Mouse (Mus musculus): ENCODE results near the gene Gm14440. TPM values are rescaled to one million over a fixed set of nuclear protein-coding genes. Genes with fewer than 3 reads are reported as not detected.
"Not testable (repeated sequence)": the region's sequence is repeated elsewhere in the genome, so short reads cannot be mapped to it uniquely, and the experiment has no call there.

Gm14440 gene
- not detected in 2 replicates for total RNA-seq (2014; rRNA removed)
- not detected in 2 replicates for polyA plus RNA-seq (2015; fragmentation: Nextera tagmentation; extraction: Ambion mirVana)

DNA sequence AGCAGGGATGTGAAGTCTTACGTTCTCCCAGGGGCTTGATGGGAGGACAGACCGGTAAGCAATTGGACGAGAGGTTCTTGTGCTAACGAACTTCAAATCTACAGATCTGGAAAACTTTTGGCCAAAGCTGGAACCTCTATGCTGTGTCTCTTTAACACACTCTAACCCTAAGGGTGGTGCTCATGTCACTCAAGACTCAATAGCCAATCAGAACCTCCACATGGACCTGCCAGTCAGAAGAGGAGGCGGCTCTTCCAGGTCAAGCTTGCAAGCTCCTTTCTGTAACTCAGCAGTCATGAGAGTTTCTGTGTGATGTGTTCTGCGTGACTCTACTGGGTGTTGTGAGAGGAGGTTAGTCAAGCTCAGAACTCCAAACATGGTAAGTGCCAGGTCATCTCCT is at the start of gene Gm14440:
TSS of gene Gm14440 (plus strand) at position 301 of the 400 bp plus-strand sequence.
- not testable (repeated sequence) for H3K36me3 ChIP-seq (ENCODE audit: insufficient read depth); H3K27me3 ChIP-seq (ENCODE audit: insufficient read depth, low read length); DNase-seq; H3K4me3 ChIP-seq (ENCODE audit: low read depth, low read length); H3K9ac ChIP-seq; H3K4me1 ChIP-seq (ENCODE audit: insufficient read depth); H3K4me2 ChIP-seq (ENCODE audit: low read depth); H3K27ac ChIP-seq (ENCODE audit: low read depth, low read length); ATAC-seq; H3K9me3 ChIP-seq (ENCODE audit: low read length)
- WGBS, result no CpG with 5 or more reads among the region's 6 CpGs

Other genes starting within 250 kb of the Gm14440 start
- 1.00 TPM in 1 of 2 replicates, not detected in the other for gene Gm14393, start 207.3 kb upstream of the Gm14440 start, total RNA-seq (2014; rRNA removed)
- 0.78 and 0.96 TPM in 2 replicates for gene Gm14393, start 207.3 kb upstream of the Gm14440 start, polyA plus RNA-seq (2015; fragmentation: Nextera tagmentation; extraction: Ambion mirVana)
- 13.8 and 15.5 TPM in 2 replicates for gene Gm14399, start 133.1 kb upstream of the Gm14440 start, total RNA-seq (2014; rRNA removed)
- 4.0 and 4.2 TPM in 2 replicates for gene Gm14399, start 133.1 kb upstream of the Gm14440 start, polyA plus RNA-seq (2015; fragmentation: Nextera tagmentation; extraction: Ambion mirVana)
- 1.7 and 2.6 TPM in 2 replicates for gene Gm14443, start 99.3 kb upstream of the Gm14440 start, total RNA-seq (2014; rRNA removed)
- gene Gm14443, start 99.3 kb upstream of the Gm14440 start, polyA plus RNA-seq (2015; fragmentation: Nextera tagmentation; extraction: Ambion mirVana), result 0.62 and 0.65 TPM in 2 replicates
- gene Gm14391, start 68.2 kb upstream of the Gm14440 start, total RNA-seq (2014; rRNA removed), result 18.0 and 22.0 TPM in 2 replicates
- 7.4 and 10.5 TPM in 2 replicates for gene Gm14391, start 68.2 kb upstream of the Gm14440 start, polyA plus RNA-seq (2015; fragmentation: Nextera tagmentation; extraction: Ambion mirVana)
- gene Gm4631, start 63.1 kb downstream of the Gm14440 start, total RNA-seq (2014; rRNA removed), result 14.5 and 18.9 TPM in 2 replicates
- gene Gm4631, start 63.1 kb downstream of the Gm14440 start, polyA plus RNA-seq (2015; fragmentation: Nextera tagmentation; extraction: Ambion mirVana), result 4.7 and 7.8 TPM in 2 replicates
- gene Zfp968, start 97.3 kb downstream of the Gm14440 start, total RNA-seq (2014; rRNA removed), result 5.9 and 6.6 TPM in 2 replicates
- 3.8 and 5.7 TPM in 2 replicates for gene Zfp968, start 97.3 kb downstream of the Gm14440 start, polyA plus RNA-seq (2015; fragmentation: Nextera tagmentation; extraction: Ambion mirVana)
- gene Gm4724, start 160.7 kb downstream of the Gm14440 start, total RNA-seq (2014; rRNA removed), result 7.1 and 10.7 TPM in 2 replicates
- gene Gm4724, start 160.7 kb downstream of the Gm14440 start, polyA plus RNA-seq (2015; fragmentation: Nextera tagmentation; extraction: Ambion mirVana), result 30.1 and 32.0 TPM in 2 replicates
- gene Zfp965, start 194.9 kb downstream of the Gm14440 start, total RNA-seq (2014; rRNA removed), result 5.8 and 17.1 TPM in 2 replicates
- gene Zfp965, start 194.9 kb downstream of the Gm14440 start, polyA plus RNA-seq (2015; fragmentation: Nextera tagmentation; extraction: Ambion mirVana), result 8.7 and 9.8 TPM in 2 replicates